Mouse (Mus musculus) olfactory bulb, adult 2 months (tissue): ENCODE data around the gene Slc39a13.

Source experiments
- CTCF ChIP-seq: fragments of 200-500 bp; IDR thresholded peaks from 2 replicates; pipeline ENCODE4 v1.5.1; 2012; ENCODE audit warnings: low read depth, mild to moderate bottlenecking, low read length, moderate library complexity; ENCODE audit not compliant: insufficient read depth
- POLR2A ChIP-seq: fragments of 200-500 bp; IDR thresholded peaks from 2 replicates; pipeline ENCODE4 v1.6.1; 2012; ENCODE audit warnings: mild to moderate bottlenecking, low read depth, low read length, moderate library complexity; ENCODE audit not compliant: insufficient read depth

- TF ChIP-seq CTCF (no peak), POLR2A (no peak)
Observed at GRCm38 (mm10) chr2:91084179-91084820, 14.1 kb upstream of the Slc39a13 start.
